15 mouse cellular contexts compared by ENCODE assay signal in the genomic region with DNA sequence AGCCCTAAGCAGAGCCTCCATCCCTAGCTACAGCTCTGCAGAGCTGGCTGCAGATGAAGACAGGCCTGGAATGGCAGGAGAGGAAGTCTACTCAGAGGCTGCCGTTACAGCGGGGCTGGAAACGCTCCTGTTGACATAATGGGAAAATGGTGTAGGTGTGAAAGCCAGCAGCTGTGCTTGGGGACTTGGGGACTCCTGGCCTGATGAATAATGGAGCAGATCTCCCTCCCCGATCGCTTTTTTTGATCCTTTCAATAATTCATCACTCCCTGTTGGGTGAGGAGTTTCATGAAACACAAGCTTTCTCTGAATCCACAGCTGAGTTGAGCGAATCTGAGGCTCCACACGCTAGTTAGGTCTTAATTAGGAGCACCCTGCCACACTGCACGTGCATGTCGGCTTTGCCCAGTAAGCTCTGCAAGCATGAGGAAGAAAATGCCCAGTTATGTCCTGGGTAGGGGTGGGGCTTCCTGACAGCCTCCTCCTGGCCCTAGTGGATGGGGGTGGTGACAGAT. TPM values are rescaled to one million over a fixed set of nuclear protein-coding genes. Genes with fewer than 3 reads are reported as not detected.
DNase-seq lines count a peak whose midpoint lies in the region; ATAC-seq lines count a peak whose summit lies in the region.
"Had no signal": no experiment of that assay in that cellular context is flagged by ENCODE, and none has a peak within 500 bp of the region (broad histone marks: within the 10 kb centered on the region; RNA-seq: fewer than 3 reads in every experiment).

No protein-coding gene starts in this region.

- no peak for ATAC-seq in CD4-positive, CD25-positive, alpha-beta regulatory T cell, adult 4 months

- peak; percentile 8 for DNase-seq in embryo, embryonic 11 days
- no peak for DNase-seq in embryo, embryonic 10.5 days (ENCODE audit: low spot score)
- peak; percentile 36 to 48 for DNase-seq in left cerebral cortex, postnatal 14 days (ENCODE audit: low spot score in 2 of 2)
- no peak for DNase-seq in left cerebral cortex, adult 11 months (ENCODE audit: low spot score)
- DNase-seq in layer of hippocampus, adult 9-11 months = peak; percentile 45
- DNase-seq in retina, embryonic 14.5 days (ENCODE audit: low spot score) = peak; percentile 61
- DNase-seq in lung, postnatal 14 days = no peak
- DNase-seq: cerebellum, adult 9-11 months; heart, adult 2 months; heart, postnatal 4 days; kidney, adult 8-10 months; lung, adult 18-20 months; thymus, postnatal 4 days had no signal

- intact Hi-C loops in left cerebral cortex, postnatal 14 days (cut with DNase I) = no loop called here

RNA-seq across cellular contexts. Expression of a gene that starts 2.9 kb away (rescaled TPM):
- total RNA-seq in left cerebral cortex, postnatal 14 days (2021) = 10 to 100 TPM; 15.7 to 17.5 TPM
- polyA plus RNA-seq in CD4-positive, CD25-positive, alpha-beta regulatory T cell, adult 4 months (2017; shearing (Covaris generic)) = not detected
- total RNA-seq: heart, adult 2 months; megakaryocyte, adult 5-6 weeks had no signal

Comparison
In these comparisons a context has a peak if more than half of its experiments do, and no peak if none do; other contexts are left out.
1. DNase-seq: peak in embryo, embryonic 11 days (single experiment), left cerebral cortex, postnatal 14 days (2 of 2), layer of hippocampus, adult 9-11 months (single experiment) and retina, embryonic 14.5 days (single experiment); none in embryo, embryonic 10.5 days (single experiment), left cerebral cortex, adult 11 months (single experiment) and lung, postnatal 14 days (single experiment).